Mouse (Mus musculus) cerebellum, adult 9-11 months (tissue): ENCODE data around the gene Rbm33.

Experiments
- DNase-seq: peaks from one replicate; pipeline ENCODE4 v3.0.0; 2022

Gene Rbm33

DNA sequence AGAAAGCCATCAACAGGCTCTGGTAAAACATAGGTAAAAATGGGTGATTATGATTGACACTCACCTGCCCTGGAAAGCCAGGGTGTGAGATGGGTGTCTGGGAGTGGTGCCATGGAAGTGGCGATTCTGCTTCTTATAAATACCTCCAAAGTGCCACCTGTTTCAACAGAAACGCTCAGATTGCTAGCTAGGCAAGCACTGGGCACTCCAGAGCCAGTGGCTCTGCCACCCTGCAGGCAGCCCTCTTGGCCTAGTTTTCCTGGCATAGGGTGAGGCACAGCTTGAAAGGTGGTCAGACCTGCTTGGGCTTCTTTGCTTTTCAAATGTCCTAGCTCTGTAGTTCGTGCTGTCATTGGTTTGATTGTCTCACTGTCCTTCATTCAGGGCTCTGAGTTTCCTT, 97.2 kb downstream of the Rbm33 start:
- DNase-seq = peak; percentile 74

DNA sequence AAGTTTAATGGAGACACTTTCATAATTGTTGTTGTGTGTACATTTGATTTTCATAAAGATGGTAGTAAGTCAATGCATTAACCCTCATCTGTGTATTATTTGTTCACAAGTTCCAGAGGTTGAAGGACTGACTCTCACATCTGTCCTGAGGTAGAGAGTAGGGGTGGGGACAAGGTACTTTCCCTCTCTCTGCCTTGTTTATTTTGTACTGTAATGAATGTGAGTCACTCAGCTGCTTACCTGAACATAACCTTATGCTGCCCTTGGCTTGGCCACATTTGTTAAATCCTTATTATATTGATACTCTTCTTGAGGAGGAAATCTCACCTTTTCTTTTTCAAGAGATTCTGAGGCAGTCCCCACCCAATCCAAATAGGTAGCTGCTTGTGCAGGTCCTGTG, 99.1 kb downstream of the Rbm33 start:
- DNase-seq = no peak

DNA sequence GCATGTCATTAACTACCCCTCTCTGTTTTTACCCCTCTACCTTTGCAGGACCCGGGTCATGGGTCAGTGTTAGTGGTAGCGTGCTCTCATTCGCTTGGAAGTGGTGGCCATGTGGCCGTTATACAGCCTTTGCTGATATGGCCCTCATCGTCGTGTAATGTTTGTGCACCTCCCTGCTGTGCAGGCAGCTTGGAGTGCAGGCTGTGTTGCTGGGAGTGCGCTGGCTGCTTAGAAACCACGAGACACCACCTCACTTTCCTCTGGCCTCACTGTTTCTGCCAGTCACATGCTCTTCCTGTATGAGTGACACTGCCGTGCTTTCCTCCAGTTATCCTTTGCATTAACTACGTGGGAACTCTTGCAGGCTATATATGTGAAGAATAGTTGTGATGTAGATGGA, 101.8 kb downstream of the Rbm33 start:
- no peak for DNase-seq

- DNase-seq = no peak
These were observed 102.8 kb downstream of the Rbm33 start for GRCm38 (mm10) chr5:28419640-28420265.

DNA sequence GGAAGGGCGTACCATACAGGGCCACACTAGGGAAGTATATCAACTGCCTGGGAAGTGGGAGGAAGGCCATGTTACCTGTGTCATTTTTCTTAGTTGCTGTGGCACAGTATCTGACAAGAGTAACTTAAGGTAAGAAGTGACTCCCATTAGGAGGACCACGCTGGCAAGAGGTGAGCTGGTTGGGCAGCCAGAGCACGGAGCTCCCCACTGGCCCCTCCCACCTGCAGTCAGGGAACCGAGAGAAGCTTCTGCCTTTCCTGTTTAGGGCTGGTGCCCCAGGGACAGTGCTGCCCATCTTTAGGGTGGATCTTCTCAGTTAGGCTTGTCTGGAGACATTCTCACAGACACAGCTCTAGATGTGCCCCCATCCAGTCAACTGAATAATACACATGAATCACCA, 106.9 kb downstream of the Rbm33 start:
- DNase-seq = no peak

- no peak for DNase-seq
These were observed 109.0 kb downstream of the Rbm33 start for GRCm38 (mm10) chr5:28425926-28426325.

DNA sequence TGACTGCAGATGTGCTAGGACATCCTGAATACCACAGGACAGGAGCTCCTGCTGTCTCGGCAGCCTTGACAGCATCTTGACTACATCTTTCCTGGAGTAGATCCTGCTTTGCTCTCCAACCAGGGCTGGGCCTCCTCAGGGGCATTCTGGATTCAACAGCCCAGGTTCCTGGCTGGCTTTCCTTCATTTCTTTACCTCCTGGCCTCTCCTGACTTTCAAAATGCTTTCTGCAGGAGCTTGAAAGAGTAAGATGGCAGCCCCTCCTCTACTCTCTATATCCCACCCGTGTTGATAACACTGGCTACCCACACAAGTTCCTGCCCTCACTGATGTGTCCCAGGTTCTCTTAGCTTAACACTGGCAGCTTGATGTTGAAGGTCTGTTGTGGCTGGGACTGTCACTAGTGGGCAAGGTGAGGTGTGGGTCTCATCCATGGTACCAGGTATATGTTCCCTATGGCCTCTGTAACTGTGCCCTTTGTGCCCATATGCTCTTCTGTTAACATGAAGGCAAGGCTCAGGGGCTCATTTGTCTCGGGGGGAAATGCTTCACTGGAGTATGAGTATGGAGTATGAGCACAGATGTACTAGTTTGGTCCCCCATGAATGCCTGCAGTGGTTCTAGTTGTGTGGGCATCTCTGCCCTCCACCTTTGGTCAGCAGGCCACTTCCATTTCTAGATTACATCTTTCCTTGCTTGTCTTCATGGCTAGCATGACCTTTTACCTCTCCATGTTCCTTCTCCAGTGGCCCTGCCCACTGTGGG, 133.4 kb downstream of the Rbm33 start:
- DNase-seq = no peak

DNA sequence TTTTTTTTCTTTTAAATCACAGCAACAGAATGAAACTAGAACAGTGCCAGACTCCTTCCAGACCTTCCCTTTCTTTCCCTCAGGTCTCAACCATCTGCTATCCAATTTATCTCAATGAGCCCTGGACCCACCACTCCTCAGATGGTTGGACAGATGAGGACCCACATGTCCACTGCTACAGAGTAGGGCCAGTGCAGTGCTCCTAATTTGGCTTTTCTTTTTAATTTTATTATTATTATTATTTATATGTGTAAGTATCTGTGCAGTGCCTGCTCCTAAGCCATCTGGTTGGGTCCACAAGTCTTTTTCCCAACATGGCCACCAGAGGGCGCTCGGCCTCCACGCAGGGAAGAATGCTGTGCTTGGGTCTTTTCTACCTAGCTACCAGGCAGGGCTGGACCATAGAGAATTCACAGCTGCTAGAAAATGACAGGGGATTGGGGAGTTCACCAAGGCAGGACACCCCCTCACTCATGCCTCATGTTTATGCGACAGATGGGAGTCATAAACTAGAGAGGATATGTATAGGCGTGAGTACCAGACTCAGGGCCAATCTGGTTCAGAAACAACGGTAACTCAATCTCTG, 134.2 kb downstream of the Rbm33 start:
- peak; percentile 66 for DNase-seq

- DNase-seq = no peak
These were observed 136.2 kb downstream of the Rbm33 start for GRCm38 (mm10) chr5:28453086-28453485.

DNA sequence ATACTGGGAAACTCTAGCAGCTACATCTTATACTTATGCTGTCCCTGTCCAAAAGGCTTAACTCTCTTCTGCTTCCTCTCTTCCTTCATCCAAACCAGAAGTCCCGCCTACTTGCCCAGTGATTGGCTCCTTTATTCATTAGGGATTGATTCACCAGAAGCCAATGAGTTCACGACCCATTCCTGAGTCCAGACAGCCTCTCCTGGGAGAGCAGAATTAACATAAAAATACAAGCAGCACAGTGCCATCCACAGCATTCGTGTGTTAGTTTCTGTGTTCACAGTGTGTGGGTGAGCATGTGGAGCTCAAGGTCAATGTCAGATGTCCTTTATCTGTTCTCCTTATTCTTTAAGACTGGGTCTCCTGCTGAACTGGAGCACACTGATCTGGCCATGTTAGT, 136.6 kb downstream of the Rbm33 start:
- no peak for DNase-seq

DNA sequence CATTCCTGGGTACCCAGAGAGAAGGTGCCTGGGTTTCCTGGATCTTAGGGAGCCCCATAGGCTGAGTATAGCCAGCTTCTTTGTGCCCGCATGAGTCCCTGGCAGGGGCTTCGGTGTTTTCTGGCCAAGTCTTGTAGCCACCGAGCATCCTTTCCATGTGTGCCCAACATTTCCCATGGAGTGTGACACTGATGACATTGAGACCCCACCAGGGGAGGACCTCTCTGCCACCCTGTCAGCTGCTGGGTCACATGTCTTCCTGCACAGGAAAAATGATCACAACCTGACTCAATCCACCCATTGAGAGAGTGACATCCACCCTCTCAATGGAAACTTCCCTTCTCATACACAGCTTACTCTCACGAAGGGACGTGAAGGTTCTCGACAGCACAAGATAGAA, 137.6 kb downstream of the Rbm33 start:
- DNase-seq = no peak

DNA sequence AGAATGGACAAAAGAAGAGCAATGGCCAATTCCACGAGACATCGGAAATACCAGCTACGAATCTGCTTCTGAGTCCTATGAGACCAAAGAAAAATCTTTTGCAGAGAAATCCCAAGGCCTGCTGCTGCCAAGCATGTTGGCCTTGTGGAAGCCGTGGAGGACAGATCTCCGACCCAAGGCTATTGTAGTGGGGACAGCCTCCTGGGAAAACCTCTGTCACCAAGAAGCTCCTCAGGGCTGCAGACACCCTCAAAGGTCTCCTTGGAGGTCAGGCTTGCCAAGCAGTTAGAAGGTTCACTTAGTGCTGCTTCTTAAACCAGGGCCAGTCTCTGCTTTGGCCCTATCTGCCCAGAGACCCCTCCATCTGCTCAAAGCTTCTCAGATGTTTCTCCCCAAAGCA, 138.8 kb downstream of the Rbm33 start:
- DNase-seq = no peak

DNA sequence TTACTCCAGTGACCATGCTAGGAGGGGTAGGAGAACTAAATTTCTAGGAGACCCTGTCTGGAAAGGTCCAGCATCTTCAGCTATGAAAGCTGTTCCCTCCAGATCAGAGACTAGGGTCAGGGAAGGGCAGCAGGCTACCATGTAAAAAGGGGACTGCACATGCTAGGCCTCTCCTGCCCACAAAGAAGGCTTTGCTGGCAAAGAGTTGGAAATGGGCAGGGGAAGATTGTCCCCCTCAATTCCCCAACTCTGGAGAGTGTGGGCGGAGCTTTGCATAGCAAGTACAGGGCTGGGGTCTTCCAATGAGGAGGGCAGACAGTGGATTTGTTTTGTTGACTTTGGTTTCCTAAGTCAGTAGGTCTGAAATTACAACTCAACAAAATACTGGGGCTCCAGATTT, 139.4 kb downstream of the Rbm33 start:
- DNase-seq = no peak

- no peak for DNase-seq
These were observed 141.2 kb downstream of the Rbm33 start for GRCm38 (mm10) chr5:28457921-28458641.

- DNase-seq = no peak
These were observed 141.9 kb downstream of the Rbm33 start for GRCm38 (mm10) chr5:28458821-28459240.

GRCm38 (mm10) chr5:28459456-28460225, 142.7 kb downstream of the Rbm33 start:
- DNase-seq = no peak

DNA sequence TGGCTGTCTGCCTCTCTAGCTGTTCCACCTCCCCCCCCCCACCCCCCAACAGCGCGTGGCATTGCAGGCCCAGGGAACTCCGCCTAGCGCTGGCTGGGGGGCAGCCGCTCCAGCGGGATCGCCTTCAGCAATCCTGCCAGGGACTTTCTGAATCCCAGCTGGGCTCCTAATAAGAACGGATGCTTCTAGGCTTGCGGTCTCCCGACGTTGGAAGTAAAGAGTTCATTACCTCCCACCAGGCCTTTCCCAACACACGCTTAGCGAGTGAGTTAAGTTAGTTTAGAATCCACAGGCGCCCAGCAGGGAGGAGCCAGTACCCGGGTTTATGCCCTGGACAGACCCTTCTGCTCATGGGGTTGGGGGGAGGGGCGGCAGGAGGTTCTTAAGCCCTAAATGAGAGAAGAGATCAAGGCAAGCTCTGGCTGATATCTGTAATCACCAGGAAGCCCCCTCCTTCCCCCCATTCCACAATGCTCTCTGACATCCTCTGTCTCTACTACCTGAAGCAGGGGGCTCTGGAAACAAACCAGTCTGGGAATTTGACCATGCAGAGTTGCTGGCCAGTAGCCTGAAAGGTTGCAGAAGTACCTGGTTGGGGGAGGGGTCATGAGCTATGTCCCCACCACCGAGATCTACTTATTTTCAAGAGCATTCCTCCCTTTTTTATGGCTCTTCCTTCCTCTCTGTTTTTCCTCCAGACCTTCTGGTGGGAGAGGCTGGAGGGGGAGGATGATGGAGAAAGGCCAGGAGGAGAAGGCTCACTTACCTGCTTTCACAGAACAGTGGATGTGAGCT, 143.8 kb downstream of the Rbm33 start:
- no peak for DNase-seq

DNA sequence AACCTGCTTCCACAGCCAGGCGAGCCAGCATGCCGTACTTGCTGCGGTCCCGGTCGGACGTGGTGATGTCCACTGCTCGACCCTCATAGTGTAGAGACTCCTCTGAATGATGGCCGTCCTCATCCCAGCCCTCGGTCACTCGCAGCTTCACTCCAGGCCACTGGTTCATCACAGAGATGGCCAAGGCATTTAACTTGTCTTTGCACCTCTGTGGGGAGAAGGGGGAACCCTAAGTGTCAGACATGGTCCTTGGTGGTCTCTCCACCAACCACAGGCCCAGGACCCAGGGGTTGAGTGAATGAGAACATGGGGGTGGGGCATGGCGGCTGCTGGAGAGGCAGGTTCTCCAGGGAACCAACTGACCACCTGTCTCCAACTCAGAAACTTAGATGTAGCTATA, 144.5 kb downstream of the Rbm33 start:
- DNase-seq = no peak

- DNase-seq = no peak
These were observed 146.0 kb downstream of the Rbm33 start for GRCm38 (mm10) chr5:28462741-28463590.

GRCm38 (mm10) chr5:28463656-28464055, 146.7 kb downstream of the Rbm33 start:
- no peak for DNase-seq
